Mouse (Mus musculus): Measurements from ENCODE around the gene Spsb2. TPM values are rescaled to one million over a fixed set of nuclear protein-coding genes. Genes with fewer than 3 reads are reported as not detected.
"Not testable (repeated sequence)": the region's sequence is repeated elsewhere in the genome, so short reads cannot be mapped to it uniquely, and the experiment has no call there.

Gene Spsb2
- polyA plus RNA-seq, 1 experiment, result 33.7 TPM

GRCm38 (mm10) chr6:124807986-124808357 lies 489 bp upstream of the Spsb2 start:
- Histone ChIP-seq H3K27ac (ENCODE audit: insufficient read depth, low read depth, low read length) (peak overlapping the region; percentile 94), H3K27me3 (replicated peaks; ENCODE audit: control insufficient read depth, insufficient read depth, low read length) (no peaks in the 10 kb centered on the region), H3K4me1 (ENCODE audit: control insufficient read depth, insufficient read depth, low read length) (peaks cover 30% of the 10 kb centered on the region; the same call in 1 of the 2 replicates), H3K4me3 (ENCODE audit: insufficient read depth, low read depth, low read length) (peak overlapping the region; percentile 77), H3K36me3 (ENCODE audit: control insufficient read depth, insufficient read depth, low read length) (peaks cover 4% of the 10 kb centered on the region)
- 44% methylated on average over 6 of the region's 6 CpGs for WGBS
- TF ChIP-seq CTCF (conservative IDR thresholded peaks at IDR 0.05; ENCODE audit: insufficient read depth, insufficient read length, low read depth, low read length) (no peak), POLR2A (IDR thresholded peaks at IDR 0.05; ENCODE audit: low read depth, low read length) (no peak)
- DNase-seq, result no peak

DNA sequence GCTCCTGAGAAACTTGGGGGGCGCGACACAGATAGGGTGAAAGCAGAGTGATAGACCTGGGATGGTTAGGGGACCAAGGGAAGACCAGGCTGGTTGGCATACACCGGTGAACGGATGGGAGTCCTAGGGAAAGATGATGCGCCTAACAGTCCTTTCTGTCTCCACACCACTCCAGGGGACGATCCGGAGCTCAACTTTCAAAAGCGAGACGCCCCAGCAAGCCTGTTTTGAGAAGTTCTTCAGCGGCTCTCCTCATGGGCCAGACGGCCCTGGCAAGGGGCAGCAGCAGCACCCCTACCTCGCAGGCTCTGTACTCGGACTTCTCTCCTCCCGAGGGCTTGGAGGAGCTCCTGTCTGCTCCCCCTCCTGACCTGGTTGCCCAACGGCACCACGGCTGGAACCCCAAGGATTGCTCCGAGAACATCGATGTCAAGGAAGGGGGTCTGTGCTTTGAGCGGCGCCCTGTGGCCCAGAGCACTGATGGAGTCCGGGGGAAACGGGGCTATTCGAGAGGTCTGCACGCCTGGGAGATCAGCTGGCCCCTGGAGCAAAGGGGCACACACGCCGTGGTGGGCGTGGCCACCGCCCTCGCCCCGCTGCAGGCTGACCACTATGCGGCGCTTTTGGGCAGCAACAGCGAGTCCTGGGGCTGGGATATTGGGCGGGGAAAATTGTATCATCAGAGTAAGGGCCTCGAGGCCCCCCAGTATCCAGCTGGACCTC lies 752 bp downstream of the Spsb2 start:
- under 1% methylated on average over 35 of the region's 35 CpGs for WGBS
- Histone ChIP-seq H3K4me3 (ENCODE audit: insufficient read depth, low read depth, low read length) (peak overlapping the region; percentile 77), H3K36me3 (ENCODE audit: control insufficient read depth, insufficient read depth, low read length) (peaks cover 4% of the 10 kb centered on the region), H3K4me1 (ENCODE audit: control insufficient read depth, insufficient read depth, low read length) (peaks cover 31% of the 10 kb centered on the region), H3K27me3 (replicated peaks; ENCODE audit: control insufficient read depth, insufficient read depth, low read length) (no peaks in the 10 kb centered on the region), H3K27ac (ENCODE audit: insufficient read depth, low read depth, low read length) (peak overlapping the region; percentile 67)
- DNase-seq, result peak; percentile 91
- no peak for TF ChIP-seq POLR2A (IDR thresholded peaks at IDR 0.05; ENCODE audit: low read depth, low read length)
- TF ChIP-seq CTCF (conservative IDR thresholded peaks at IDR 0.05; ENCODE audit: insufficient read depth, insufficient read length, low read depth, low read length), result peak; percentile 71

DNA sequence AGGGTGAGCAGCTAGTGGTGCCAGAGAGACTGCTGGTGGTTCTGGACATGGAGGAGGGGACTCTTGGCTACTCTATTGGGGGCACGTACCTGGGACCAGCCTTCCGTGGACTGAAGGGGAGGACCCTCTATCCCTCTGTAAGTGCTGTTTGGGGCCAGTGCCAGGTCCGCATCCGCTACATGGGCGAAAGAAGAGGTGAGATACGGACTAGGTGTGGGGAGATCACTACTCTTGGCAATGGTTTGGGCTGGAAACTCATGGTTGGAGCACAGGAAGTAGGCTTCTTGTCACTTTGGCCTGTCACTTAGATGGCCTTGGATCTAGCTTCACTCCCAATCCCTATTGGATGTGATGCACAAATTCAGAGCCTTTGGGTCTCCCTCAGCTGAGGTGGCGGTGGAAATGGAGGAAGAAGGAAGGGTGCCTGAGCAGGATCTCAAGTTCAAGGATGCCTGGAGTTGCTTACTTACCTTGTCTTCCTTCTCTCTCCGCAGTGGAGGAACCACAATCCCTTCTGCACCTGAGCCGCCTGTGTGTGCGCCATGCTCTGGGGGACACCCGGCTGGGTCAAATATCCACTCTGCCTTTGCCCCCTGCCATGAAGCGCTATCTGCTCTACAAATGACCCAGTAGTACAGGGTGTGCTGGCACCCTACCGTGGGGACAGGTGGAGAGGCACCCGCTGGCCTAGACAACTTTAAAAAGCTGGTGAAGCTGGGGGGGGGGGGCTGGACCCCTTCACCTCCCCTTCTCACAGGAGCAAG lies 1.5 kb downstream of the Spsb2 start:
- no peak for DNase-seq
- H3K27me3 ChIP-seq (replicated peaks; ENCODE audit: control insufficient read depth, insufficient read depth, low read length), result no peaks in the 10 kb centered on the region
- H3K4me3 ChIP-seq (ENCODE audit: insufficient read depth, low read depth, low read length), result peak overlapping the region; percentile 16
- peaks cover 4% of the 10 kb centered on the region for H3K36me3 ChIP-seq (ENCODE audit: control insufficient read depth, insufficient read depth, low read length)
- no peak overlapping the region for H3K27ac ChIP-seq (ENCODE audit: insufficient read depth, low read depth, low read length)
- peaks cover 35% of the 10 kb centered on the region for H3K4me1 ChIP-seq (ENCODE audit: control insufficient read depth, insufficient read depth, low read length)
- 39% methylated on average over 14 of the region's 14 CpGs for WGBS
- peak; percentile 34 for TF ChIP-seq POLR2A (IDR thresholded peaks at IDR 0.05; ENCODE audit: low read depth, low read length)
- TF ChIP-seq CTCF (conservative IDR thresholded peaks at IDR 0.05; ENCODE audit: insufficient read depth, insufficient read length, low read depth, low read length), result no peak

DNA sequence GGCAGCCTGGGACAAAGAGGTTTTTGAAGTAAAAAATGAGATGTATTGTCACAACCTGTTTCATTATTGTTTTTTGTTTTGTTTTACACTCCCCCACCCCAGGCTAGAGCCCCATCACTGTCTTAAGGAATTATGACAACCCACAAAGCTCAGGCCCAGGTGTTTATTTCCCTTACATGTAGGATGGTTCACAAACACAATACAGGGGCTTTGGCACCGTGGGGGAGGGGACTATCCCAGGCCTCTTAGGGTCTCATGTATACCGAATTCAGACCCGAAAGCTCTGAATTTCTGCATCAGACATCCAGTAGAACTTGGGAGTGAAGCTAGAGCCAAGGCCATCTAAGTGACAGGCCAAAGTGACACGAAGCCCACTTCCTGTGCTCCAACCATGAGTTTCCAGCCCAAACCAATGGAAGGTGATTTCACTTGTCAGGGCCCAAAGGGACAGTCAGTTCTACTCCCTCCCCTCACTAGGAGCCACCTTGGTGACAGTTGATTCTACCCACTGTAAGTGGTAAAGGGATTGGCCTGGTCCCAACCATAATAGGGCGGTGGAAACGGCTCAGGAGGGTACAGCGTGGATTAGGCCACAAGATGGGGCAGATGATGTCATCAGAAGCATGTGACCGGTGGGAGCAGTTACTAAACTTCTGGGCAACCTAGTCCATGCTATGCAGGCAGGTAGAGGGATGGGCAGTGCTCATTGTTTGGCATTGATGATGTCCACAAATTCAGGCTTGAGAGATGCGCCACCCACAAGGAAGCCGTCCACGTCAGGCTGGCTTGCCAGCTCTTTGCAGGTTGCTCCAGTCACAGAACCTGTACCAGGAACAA lies 2.3 kb downstream of the Spsb2 start:
- not testable (repeated sequence) for H3K36me3 ChIP-seq (ENCODE audit: control insufficient read depth, insufficient read depth, low read length); H3K4me3 ChIP-seq (ENCODE audit: insufficient read depth, low read depth, low read length); H3K27ac ChIP-seq (ENCODE audit: insufficient read depth, low read depth, low read length); DNase-seq; H3K27me3 ChIP-seq (replicated peaks; ENCODE audit: control insufficient read depth, insufficient read depth, low read length)
- peaks cover 35% of the 10 kb centered on the region for H3K4me1 ChIP-seq (ENCODE audit: control insufficient read depth, insufficient read depth, low read length)
- WGBS, result 74% methylated on average over 11 of the region's 11 CpGs

DNA sequence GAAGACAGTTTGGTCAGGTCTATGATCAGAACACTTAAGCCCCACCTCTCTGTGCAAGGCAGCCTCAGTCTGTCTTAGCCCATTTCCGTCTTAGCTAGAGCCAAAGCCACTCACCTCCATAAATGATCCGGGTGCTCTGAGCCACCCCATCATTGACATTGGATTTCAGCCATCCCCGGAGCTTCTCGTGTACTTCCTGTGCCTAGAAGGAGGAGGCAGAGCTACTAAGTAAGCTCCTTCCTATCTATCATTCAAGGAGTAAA lies 2.9 kb downstream of the Spsb2 start:
- Histone ChIP-seq H3K4me3 (ENCODE audit: insufficient read depth, low read depth, low read length) (no peak overlapping the region), H3K4me1 (ENCODE audit: control insufficient read depth, insufficient read depth, low read length) (peaks cover 30% of the 10 kb centered on the region), H3K27ac (ENCODE audit: insufficient read depth, low read depth, low read length) (no peak overlapping the region), H3K27me3 (replicated peaks; ENCODE audit: control insufficient read depth, insufficient read depth, low read length) (no peaks in the 10 kb centered on the region), H3K36me3 (ENCODE audit: control insufficient read depth, insufficient read depth, low read length) (peaks cover 4% of the 10 kb centered on the region)
- WGBS, result 37% methylated on average over 4 of the region's 4 CpGs
- TF ChIP-seq POLR2A (IDR thresholded peaks at IDR 0.05; ENCODE audit: low read depth, low read length), result no peak
- TF ChIP-seq CTCF (conservative IDR thresholded peaks at IDR 0.05; ENCODE audit: insufficient read depth, insufficient read length, low read depth, low read length), result no peak
- DNase-seq, result no peak

DNA sequence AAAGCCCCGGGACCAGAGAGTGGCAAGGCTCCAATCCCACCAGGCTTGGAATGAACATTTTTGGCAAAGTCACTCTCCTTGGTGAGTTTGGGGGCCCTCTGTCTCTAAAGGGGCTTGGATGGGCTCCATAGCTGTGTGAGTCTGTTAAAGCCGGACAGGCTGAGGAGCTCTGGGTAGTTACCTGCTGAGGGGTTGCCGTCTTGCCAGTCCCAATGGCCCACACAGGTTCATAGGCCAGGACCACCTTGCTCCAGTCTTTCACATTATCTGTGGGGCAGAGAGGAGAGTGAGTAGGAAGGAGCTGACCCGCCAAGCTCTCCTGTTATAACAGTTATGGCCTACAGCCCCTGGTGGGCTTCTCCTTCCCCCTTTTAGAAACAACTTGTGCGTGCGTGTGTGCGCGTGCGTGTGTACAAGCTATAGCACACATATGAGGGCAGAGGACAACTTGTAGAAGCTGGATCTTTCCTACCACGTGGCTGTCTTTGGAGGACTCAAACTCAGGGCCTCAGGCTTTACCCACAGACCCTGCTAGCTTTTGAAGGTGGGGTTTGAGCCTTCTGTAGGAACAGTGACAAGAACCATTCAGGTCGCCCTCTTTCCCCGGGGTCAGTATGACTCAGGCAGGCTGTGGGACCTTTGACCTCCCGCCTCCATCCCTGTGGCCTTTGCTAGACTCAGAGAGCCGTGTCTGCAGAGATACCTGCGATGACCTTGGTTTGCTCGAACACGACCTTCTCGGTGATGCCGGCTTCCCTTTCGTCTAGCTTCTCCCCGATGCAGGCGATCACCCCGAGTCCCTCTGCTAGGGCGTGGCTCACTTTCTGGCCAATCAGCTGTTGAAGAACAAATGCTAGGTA lies 3.5 kb downstream of the Spsb2 start:
- Histone ChIP-seq H3K36me3 (ENCODE audit: control insufficient read depth, insufficient read depth, low read length) (peaks cover 4% of the 10 kb centered on the region), H3K4me1 (ENCODE audit: control insufficient read depth, insufficient read depth, low read length) (peaks cover 27% of the 10 kb centered on the region), H3K27ac (ENCODE audit: insufficient read depth, low read depth, low read length) (no peak overlapping the region; the same call in 1 of the 2 replicates), H3K27me3 (replicated peaks; ENCODE audit: control insufficient read depth, insufficient read depth, low read length) (no peaks in the 10 kb centered on the region), H3K4me3 (ENCODE audit: insufficient read depth, low read depth, low read length) (peak overlapping the region; percentile 84)
- TF ChIP-seq CTCF (conservative IDR thresholded peaks at IDR 0.05; ENCODE audit: insufficient read depth, insufficient read length, low read depth, low read length) (no peak), POLR2A (IDR thresholded peaks at IDR 0.05; ENCODE audit: low read depth, low read length) (no peak)
- 66% methylated on average over 24 of the region's 24 CpGs for WGBS
- no peak for DNase-seq

All from kidney, adult 2 months (tissue).